Mouse (Mus musculus) myocyte (in vitro differentiated cells): Measurements from ENCODE around the gene Gm21969.

Experiments used
- CEBPB ChIP-seq: IDR thresholded peaks from 2 replicates; pipeline ENCODE4 v1.6.1; 2011; ENCODE audit warnings: mild to moderate bottlenecking, moderate library complexity; ENCODE audit not compliant: poor library complexity, insufficient read depth, severe bottlenecking
- E2F4 ChIP-seq: IDR thresholded peaks from one replicate; pipeline ENCODE4 v1.6.1; 2011; ENCODE audit warnings: mild to moderate bottlenecking, control low read depth, moderate library complexity; ENCODE audit not compliant: insufficient read depth
- MAX ChIP-seq: IDR thresholded peaks from one replicate; pipeline ENCODE4 v1.6.1; 2011; ENCODE audit warnings: low read depth, mild to moderate bottlenecking, control low read depth
- MYOG ChIP-seq, 3 experiments: IDR thresholded peaks; one replicate each; pipeline ENCODE4 v1.6.1; 2011; ENCODE audit warnings: control low read depth in 2 of 3, low read depth in 2 of 3, mild to moderate bottlenecking in 2 of 3; ENCODE audit not compliant: insufficient read length in 2 of 3, control insufficient read depth in 1 of 3, insufficient read depth in 1 of 3
- POLR2A ChIP-seq: IDR thresholded peaks from one replicate; pipeline ENCODE4 v1.6.1; 2011; ENCODE audit warnings: low read depth, mild to moderate bottlenecking, control low read depth, moderate library complexity; ENCODE audit not compliant: insufficient read length
- POLR2AphosphoS2 ChIP-seq: IDR thresholded peaks from one replicate; pipeline ENCODE4 v1.6.1; 2011; ENCODE audit warnings: low read depth, control low read depth; ENCODE audit not compliant: insufficient read length
- SRF ChIP-seq: IDR thresholded peaks from one replicate; pipeline ENCODE4 v1.6.1; 2011; ENCODE audit warnings: low read depth; ENCODE audit not compliant: control insufficient read depth, insufficient read length
- TCF12 ChIP-seq: IDR thresholded peaks from one replicate; pipeline ENCODE4 v1.6.1; 2011; ENCODE audit warnings: mild to moderate bottlenecking, control low read depth; ENCODE audit not compliant: poor library complexity, insufficient read depth, severe bottlenecking
- USF1 ChIP-seq: IDR thresholded peaks from one replicate; pipeline ENCODE4 v1.6.1; 2011; ENCODE audit warnings: low read depth, mild to moderate bottlenecking, control low read depth, moderate library complexity

- TF ChIP-seq MYOG (IDR thresholded peaks at IDR 0.05; ENCODE audit: control insufficient read depth in 1 of 3, insufficient read depth in 1 of 3, insufficient read length in 2 of 3, low read depth in 2 of 3) (no peak), MAX (no peak), TCF12 (no peak), POLR2A (no peak), POLR2AphosphoS2 (no peak), CEBPB (no peak), SRF (no peak), USF1 (no peak), E2F4 (no peak)
Measured at GRCm38 (mm10) chr4:139705986-139706385, 103.0 kb downstream of the Gm21969 start.
